Mouse (Mus musculus): ENCODE measurements around the gene Gm5916. TPM values are rescaled to one million over a fixed set of nuclear protein-coding genes. Genes with fewer than 3 reads are reported as not detected.

The Gm5916 gene
- total RNA-seq (2014; fragmentation: Nextera tagmentation) = not detected in 2 replicates
- total RNA-seq (2017) = not detected in 2 replicates
- polyA plus RNA-seq (2012) = not detected in 2 replicates

- Histone ChIP-seq H3K9me3 (replicated peaks) (no peaks in the 10 kb centered on the region), H3K4me3 (ENCODE audit: low read depth, low read length) (no peak within 1 kb of the TSS), H3K4me1 (ENCODE audit: insufficient read depth, low read depth, low read length) (no peaks in the 10 kb centered on the region), H3K36me3 (replicated peaks) (no peaks in the 10 kb centered on the region), H3K27me3 (ENCODE audit: insufficient read depth, low read length) (no peaks in the 10 kb centered on the region)
- DNase-seq (ENCODE audit: low spot score) = no peak
- TF ChIP-seq GATA2 (IDR thresholded peaks at IDR 0.05; ENCODE audit: borderline replicate concordance, low read depth, low read length) = no peak
- TF ChIP-seq POLR2AphosphoS5 (IDR thresholded peaks at IDR 0.05; ENCODE audit: insufficient replicate concordance, low read depth, low read length) = no peak
- TF ChIP-seq GATA1 (IDR thresholded peaks at IDR 0.05; ENCODE audit: borderline replicate concordance, low read length) = no peak
- TF ChIP-seq TAL1 (conservative IDR thresholded peaks at IDR 0.05; ENCODE audit: low read depth, low read length) = no peak
- no peak for ATAC-seq (ENCODE audit: extremely low read depth, insufficient number of reproducible peaks, low FRiP score, poor library complexity, severe bottlenecking)
These were observed at the start of gene Gm5916 for GRCm38 (mm10) chr9:36128679-36129078. TSS of gene Gm5916 (minus strand) at chr9:36128779.

Other genes with a start within 250 kb of the Gm5916 start
- not detected in 2 replicates for gene 9230113P08Rik, start 220.4 kb downstream of the Gm5916 start, total RNA-seq (2014; fragmentation: Nextera tagmentation)
- gene 9230113P08Rik, start 220.4 kb downstream of the Gm5916 start, total RNA-seq (2017) = 0.05 TPM in 1 of 2 replicates, not detected in the other
- gene 9230113P08Rik, start 220.4 kb downstream of the Gm5916 start, polyA plus RNA-seq (2012) = not detected in 2 replicates

All from G1E (cell line).